8 mouse cellular contexts compared by ENCODE assay signal in genomic region chr10:71346722-71347508, GRCm38 (mm10). TPM values are rescaled to one million over a fixed set of nuclear protein-coding genes. Genes with fewer than 3 reads are reported as not detected.
DNase-seq lines count a peak whose midpoint lies in the region; ATAC-seq and TF ChIP-seq lines count a peak whose summit lies in the region.

No protein-coding gene starts in this region.

- peak overlapping the region; percentile 72 for H3K27ac ChIP-seq in MEL (ENCODE audit: control insufficient read depth, low read depth, low read length)
- H3K27ac ChIP-seq in embryonic facial prominence, embryonic 12.5 days = peak overlapping the region; percentile 78
- peak overlapping the region; percentile 86 for H3K27ac ChIP-seq in intestine, embryonic 16.5 days (ENCODE audit: low read length)
- peak overlapping the region; percentile 86 for H3K27ac ChIP-seq in midbrain, embryonic 13.5 days

- H3K79me2 ChIP-seq in MEL (ENCODE audit: control insufficient read depth, insufficient read depth, low read length, poor library complexity) = peaks cover 47% of the 10 kb centered on the region

- H3K9ac ChIP-seq in MEL (ENCODE audit: control insufficient read depth, low read depth, low read length, poor library complexity, severe bottlenecking) = peak overlapping the region; percentile 59
- peak overlapping the region; percentile 91 for H3K9ac ChIP-seq in embryonic facial prominence, embryonic 12.5 days
- H3K9ac ChIP-seq in intestine, embryonic 16.5 days (ENCODE audit: low read depth, low read length) = peak overlapping the region; percentile 92
- H3K9ac ChIP-seq in midbrain, embryonic 13.5 days (replicated peaks) = peak overlapping the region; percentile 92

- peak in 2 of 3 experiments; percentile 7 to 24; a peak in 2 of 6 replicates for TF ChIP-seq CTCF in MEL (IDR thresholded peaks at IDR 0.05 in 2 of 3, conservative IDR thresholded peaks at IDR 0.05 in 1 of 3; ENCODE audit: control insufficient read depth in 1 of 3, insufficient read depth in 1 of 3, low read depth in 2 of 3, low read length in 3 of 3, poor library complexity in 1 of 3, severe bottlenecking in 1 of 3)

- H3K27me3 ChIP-seq in MEL (ENCODE audit: control insufficient read depth in 1 of 2, insufficient read depth in 2 of 2, low read length in 2 of 2) = no peaks in the 10 kb centered on the region
- no peaks in the 10 kb centered on the region for H3K27me3 ChIP-seq in embryonic facial prominence, embryonic 12.5 days
- H3K27me3 ChIP-seq in intestine, embryonic 16.5 days (replicated peaks; ENCODE audit: control insufficient read depth, insufficient read depth, low read length) = no peaks in the 10 kb centered on the region
- H3K27me3 ChIP-seq in midbrain, embryonic 13.5 days = no peaks in the 10 kb centered on the region

- DNase-seq in left cerebral cortex, postnatal 4 days = peak; percentile 63
- DNase-seq in left cerebral cortex, postnatal 25 days (ENCODE audit: low spot score in 2 of 2) = no peak
- peak; percentile 77 for DNase-seq in MEL (ENCODE audit: low read depth, low spot score)
- no peak for DNase-seq in urinary bladder, postnatal 14 days (ENCODE audit: low spot score)

- peak overlapping the region; percentile 97 for H3K4me2 ChIP-seq in embryonic facial prominence, embryonic 12.5 days (replicated peaks)
- peak overlapping the region; percentile 82 for H3K4me2 ChIP-seq in intestine, embryonic 16.5 days (ENCODE audit: low read depth, low read length)
- H3K4me2 ChIP-seq in midbrain, embryonic 13.5 days (replicated peaks) = peak overlapping the region; percentile 97

- intact Hi-C loops in left cerebral cortex, postnatal 4 days (cut with DNase I) = no loop called here
- intact Hi-C loops in left cerebral cortex, postnatal 25 days (cut with DNase I) = no loop called here

- H3K4me3 ChIP-seq in MEL (ENCODE audit: control insufficient read depth in 1 of 2, insufficient read depth in 1 of 2, low read depth in 2 of 2, low read length in 2 of 2) = peak overlapping the region; percentile 53 to 67
- peak overlapping the region; percentile 93 for H3K4me3 ChIP-seq in embryonic facial prominence, embryonic 12.5 days
- H3K4me3 ChIP-seq in intestine, embryonic 16.5 days (ENCODE audit: low read length) = peak overlapping the region; percentile 74
- H3K4me3 ChIP-seq in midbrain, embryonic 13.5 days (replicated peaks) = peak overlapping the region; percentile 89

- WGBS in embryonic facial prominence, embryonic 12.5 days = 13% methylated on average over 13 of the region's 13 CpGs
- 12% methylated on average over 13 of the region's 13 CpGs for WGBS in intestine, embryonic 16.5 days
- 12% methylated on average over 13 of the region's 13 CpGs for WGBS in midbrain, embryonic 13.5 days

- no peak for ATAC-seq in embryonic facial prominence, embryonic 12.5 days (ENCODE audit: insufficient number of reproducible peaks, insufficient read depth, low FRiP score, low TSS enrichment)
- ATAC-seq in intestine, embryonic 16.5 days = no peak
- ATAC-seq in midbrain, embryonic 13.5 days = no peak
- no peak for ATAC-seq in granulocyte monocyte progenitor cell, adult 5-6 weeks (replicated peaks; ENCODE audit: poor library complexity, severe bottlenecking)

- no peak for TF ChIP-seq POLR2A in MEL (IDR thresholded peaks at IDR 0.05; ENCODE audit: control insufficient read depth in 1 of 2, insufficient read depth in 1 of 2, low read depth in 1 of 2, low read length in 2 of 2, poor library complexity in 1 of 2)

- no peak for TF ChIP-seq EP300 in MEL (IDR thresholded peaks at IDR 0.05; ENCODE audit: low read depth in 1 of 2, low read length in 2 of 2)

- TF ChIP-seq RAD21 in MEL (IDR thresholded peaks at IDR 0.05; ENCODE audit: low read depth, low read length) = peak; percentile 1

- no peaks in the 10 kb centered on the region for H3K9me3 ChIP-seq in MEL (replicated peaks; ENCODE audit: insufficient read depth, low read length)
- H3K9me3 ChIP-seq in embryonic facial prominence, embryonic 12.5 days = no peaks in the 10 kb centered on the region
- no peaks in the 10 kb centered on the region for H3K9me3 ChIP-seq in intestine, embryonic 16.5 days (ENCODE audit: control insufficient read depth, low read length)
- no peaks in the 10 kb centered on the region for H3K9me3 ChIP-seq in midbrain, embryonic 13.5 days

- peaks cover 7 to 13% of the 10 kb centered on the region in 2 experiments; a peak in 3 of 4 replicates for H3K4me1 ChIP-seq in MEL (ENCODE audit: control insufficient read depth in 1 of 2, insufficient read depth in 2 of 2, low read length in 2 of 2)
- peaks cover 18% of the 10 kb centered on the region for H3K4me1 ChIP-seq in embryonic facial prominence, embryonic 12.5 days
- H3K4me1 ChIP-seq in intestine, embryonic 16.5 days (ENCODE audit: control insufficient read depth, insufficient read depth, low read length) = peaks cover 33% of the 10 kb centered on the region
- peaks cover 55% of the 10 kb centered on the region for H3K4me1 ChIP-seq in midbrain, embryonic 13.5 days (replicated peaks)

- H3K36me3 ChIP-seq in MEL (ENCODE audit: control insufficient read depth in 1 of 2, insufficient read depth in 2 of 2, low read length in 2 of 2) = peaks cover 0 to 15% of the 10 kb centered on the region in 2 experiments; a peak in 3 of 4 replicates
- H3K36me3 ChIP-seq in embryonic facial prominence, embryonic 12.5 days = no peaks in the 10 kb centered on the region
- H3K36me3 ChIP-seq in intestine, embryonic 16.5 days (ENCODE audit: control insufficient read depth, insufficient read depth, low read length) = no peaks in the 10 kb centered on the region
- 0 out of 2 replicates have a peak, but pooled peaks cover 7% of the 10 kb centered on the region for H3K36me3 ChIP-seq in midbrain, embryonic 13.5 days

TF ChIP-seq in MEL, 35 proteins besides CTCF, POLR2A, EP300 and RAD21 (continues in another document):
- TF ChIP-seq GATA1 (IDR thresholded peaks at IDR 0.05; ENCODE audit: low read depth, low read length) (no peak), NRF1 (IDR thresholded peaks at IDR 0.05; ENCODE audit: insufficient read depth, low read depth, low read length, poor library complexity, severe bottlenecking) (no peak), CHD1 (IDR thresholded peaks at IDR 0.05; ENCODE audit: low read depth, low read length) (peak; percentile 95), NELFE (IDR thresholded peaks at IDR 0.05; ENCODE audit: low read depth, low read length) (no peak), KAT2A (conservative IDR thresholded peaks at IDR 0.05; ENCODE audit: low read depth, low read length) (no peak; the same call in 1 of the 2 replicates), SMC3 (IDR thresholded peaks at IDR 0.05; ENCODE audit: low read depth, low read length) (no peak), HCFC1 (IDR thresholded peaks at IDR 0.05; ENCODE audit: low read depth, low read length) (no peak; the same call in 1 of the 2 replicates), USF1 (IDR thresholded peaks at IDR 0.05; ENCODE audit: low read depth, low read length) (no peak), POLR2AphosphoS5 (IDR thresholded peaks at IDR 0.05; ENCODE audit: borderline replicate concordance, low read depth, low read length) (no peak), SIN3A (IDR thresholded peaks at IDR 0.05; ENCODE audit: low read length) (peak; percentile 81), GABPA (IDR thresholded peaks at IDR 0.05; ENCODE audit: low read depth, low read length) (no peak), ZC3H11A (IDR thresholded peaks at IDR 0.05; ENCODE audit: low read depth, low read length) (0 out of 2 replicates have a peak, but pooled peaks have one; percentile 18), TAL1 (IDR thresholded peaks at IDR 0.05; ENCODE audit: low read length) (no peak), MEF2A (IDR thresholded peaks at IDR 0.05; ENCODE audit: extremely low read depth, insufficient replicate concordance, low read depth, low read length, poor library complexity, severe bottlenecking) (no peak), MAFK (IDR thresholded peaks at IDR 0.05; ENCODE audit: borderline replicate concordance, low read depth, low read length) (0 out of 2 replicates have a peak, but pooled peaks have one; percentile 28), MYB (IDR thresholded peaks at IDR 0.05; ENCODE audit: low read depth, low read length) (no peak), RCOR1 (IDR thresholded peaks at IDR 0.05; ENCODE audit: low read depth, low read length) (0 out of 2 replicates have a peak, but pooled peaks have one; percentile 10), ZNF384 (IDR thresholded peaks at IDR 0.05; ENCODE audit: low read depth, low read length) (peak; percentile 76), BHLHE40 (IDR thresholded peaks at IDR 0.05; ENCODE audit: borderline replicate concordance, low read depth, low read length) (no peak), MAX (IDR thresholded peaks at IDR 0.05; ENCODE audit: low read length) (peak; percentile 67)

RNA-seq across cellular contexts. Expression of gene Ipmk, which starts 0.6 kb away (rescaled TPM):
- 10 to 100 TPM; 42.1 to 42.9 TPM for total RNA-seq in left cerebral cortex, postnatal 4 days (2021)
- total RNA-seq in left cerebral cortex, postnatal 25 days (2021) = 10 to 100 TPM; 26.0 to 31.6 TPM
- 21.0 and 21.9 TPM in 2 replicates for total RNA-seq in MEL (2012; rRNA removed)
- 10 to 100 TPM in 1 of 2 experiments, not detected in 1; 36.7 TPM for polyA plus RNA-seq in MEL (2012; ENCODE audit: insufficient read depth in 1 of 2, insufficient read length in 2 of 2, low read depth in 1 of 2, low replicate concordance in 2 of 2, missing spikeins in 1 of 2)
- polyA plus RNA-seq in embryonic facial prominence, embryonic 12.5 days (2016; fragmentation: Nextera tagmentation; extraction: Ambion mirVana) = 16.1 and 16.7 TPM in 2 replicates
- polyA plus RNA-seq in intestine, embryonic 16.5 days (2015; fragmentation: Nextera tagmentation; extraction: Ambion mirVana) = 25.4 and 32.6 TPM in 2 replicates
- polyA plus RNA-seq in midbrain, embryonic 13.5 days (2015; fragmentation: Nextera tagmentation; extraction: Ambion mirVana) = 16.3 and 17.7 TPM in 2 replicates
- total RNA-seq in granulocyte monocyte progenitor cell, adult 5-6 weeks (2014; fragmentation: Nextera tagmentation) = 20.5 and 25.2 TPM in 2 replicates
- total RNA-seq in granulocyte monocyte progenitor cell, adult 5-6 weeks (2017) = 24.4 and 28.6 TPM in 2 replicates

RNA-seq across cellular contexts. Expression of gene Cisd1, which starts 2.2 kb away (rescaled TPM):
- total RNA-seq in left cerebral cortex, postnatal 4 days (2021) = 100 to 1,000 TPM; 110 TPM
- 100 to 1,000 TPM; 133 TPM for total RNA-seq in left cerebral cortex, postnatal 25 days (2021)
- total RNA-seq in MEL (2012; rRNA removed) = 109 and 117 TPM in 2 replicates
- polyA plus RNA-seq in MEL (2012; ENCODE audit: insufficient read depth in 1 of 2, insufficient read length in 2 of 2, low read depth in 1 of 2, low replicate concordance in 2 of 2, missing spikeins in 1 of 2) = 100 to 1,000 TPM in 1 of 2 experiments, not detected in 1; 108 TPM
- polyA plus RNA-seq in embryonic facial prominence, embryonic 12.5 days (2016; fragmentation: Nextera tagmentation; extraction: Ambion mirVana) = 99.5 and 102 TPM in 2 replicates
- polyA plus RNA-seq in intestine, embryonic 16.5 days (2015; fragmentation: Nextera tagmentation; extraction: Ambion mirVana) = 125 and 134 TPM in 2 replicates
- 222 and 228 TPM in 2 replicates for polyA plus RNA-seq in midbrain, embryonic 13.5 days (2015; fragmentation: Nextera tagmentation; extraction: Ambion mirVana)
- 33.2 and 35.9 TPM in 2 replicates for total RNA-seq in granulocyte monocyte progenitor cell, adult 5-6 weeks (2014; fragmentation: Nextera tagmentation)
- total RNA-seq in granulocyte monocyte progenitor cell, adult 5-6 weeks (2017) = 12.7 and 13.5 TPM in 2 replicates

Comparison
In these comparisons a context has a peak if more than half of its experiments do, and no peak if none do; other contexts are left out.
1. DNase-seq: peak in left cerebral cortex, postnatal 4 days (single experiment) and MEL (single experiment); none in left cerebral cortex, postnatal 25 days (0 of 2) and urinary bladder, postnatal 14 days (single experiment).
2. Peak in every context shown above with its lines, with median percentiles within 50 percentile points of each other: H3K27ac ChIP-seq, H3K4me3 ChIP-seq, H3K9ac ChIP-seq and H3K4me2 ChIP-seq.